Mouse (Mus musculus) heart, adult 9 months (tissue): ENCODE measurements at regions not wholly inside any gene's neighbourhood (a gene's known extent, or its start where the extent isn't known, plus 50 kb on each side); places are given as distances from the start of the nearest gene placed in this dataset.

Experiments
- DNase-seq, 2 experiments: peaks; one replicate each; pipeline ENCODE4 v3.0.0; 2022; ENCODE audit warnings: low spot score in 2 of 2

DNA sequence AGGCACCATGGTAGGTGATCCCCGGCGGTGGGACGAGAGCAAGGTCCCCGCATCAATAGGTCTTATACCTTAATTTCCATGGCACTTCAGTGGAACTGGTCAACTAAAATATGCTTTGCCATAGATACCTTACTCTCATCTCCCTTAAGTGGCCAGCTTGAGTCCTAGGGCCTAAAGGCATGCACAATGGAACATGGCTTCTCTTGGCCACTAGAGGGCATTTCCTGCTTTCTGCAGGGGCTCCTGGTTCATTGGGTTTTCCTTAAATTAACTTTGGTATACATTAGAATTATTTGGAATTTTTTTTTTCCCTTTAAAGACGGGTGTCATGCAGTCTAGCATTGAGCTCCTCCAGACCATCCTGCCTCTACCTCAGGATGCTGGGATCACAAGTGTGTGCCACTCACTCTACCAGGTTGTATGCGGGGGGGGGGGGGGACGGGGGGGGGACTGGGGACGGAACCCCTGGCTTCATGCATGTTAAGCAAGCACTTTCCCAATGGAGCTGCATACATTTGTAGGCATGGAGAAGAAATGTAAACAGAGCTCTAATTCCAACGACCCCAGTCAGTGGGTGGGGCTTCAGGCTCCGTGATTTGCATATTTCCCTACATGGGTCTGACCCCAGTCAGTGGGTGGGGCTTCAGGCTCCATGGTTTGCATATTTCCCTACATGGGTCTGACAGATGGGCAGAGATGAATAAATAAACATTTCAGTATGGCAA lies 113.4 kb upstream of the Cpm start:
- DNase-seq, result no peak

DNA sequence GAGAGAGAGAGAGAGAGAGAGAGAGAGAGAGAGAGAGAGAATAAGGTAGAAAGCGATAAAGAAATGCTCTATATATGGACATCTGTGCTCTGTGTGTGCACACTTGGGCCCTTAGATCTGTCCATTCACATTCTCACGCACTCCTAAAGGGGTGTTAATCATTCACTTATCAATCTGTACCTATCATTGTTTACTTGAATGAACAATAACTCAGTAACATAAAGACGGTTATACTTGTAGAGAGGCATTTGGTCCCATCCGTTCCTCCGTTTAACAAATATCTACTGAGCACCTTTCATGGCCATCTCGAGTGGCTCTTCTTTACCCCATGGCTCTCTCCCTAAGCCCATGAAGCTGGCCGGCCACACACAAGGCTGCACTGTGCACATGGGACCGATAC lies 114.3 kb upstream of the Cpm start:
- DNase-seq, result no peak

DNA sequence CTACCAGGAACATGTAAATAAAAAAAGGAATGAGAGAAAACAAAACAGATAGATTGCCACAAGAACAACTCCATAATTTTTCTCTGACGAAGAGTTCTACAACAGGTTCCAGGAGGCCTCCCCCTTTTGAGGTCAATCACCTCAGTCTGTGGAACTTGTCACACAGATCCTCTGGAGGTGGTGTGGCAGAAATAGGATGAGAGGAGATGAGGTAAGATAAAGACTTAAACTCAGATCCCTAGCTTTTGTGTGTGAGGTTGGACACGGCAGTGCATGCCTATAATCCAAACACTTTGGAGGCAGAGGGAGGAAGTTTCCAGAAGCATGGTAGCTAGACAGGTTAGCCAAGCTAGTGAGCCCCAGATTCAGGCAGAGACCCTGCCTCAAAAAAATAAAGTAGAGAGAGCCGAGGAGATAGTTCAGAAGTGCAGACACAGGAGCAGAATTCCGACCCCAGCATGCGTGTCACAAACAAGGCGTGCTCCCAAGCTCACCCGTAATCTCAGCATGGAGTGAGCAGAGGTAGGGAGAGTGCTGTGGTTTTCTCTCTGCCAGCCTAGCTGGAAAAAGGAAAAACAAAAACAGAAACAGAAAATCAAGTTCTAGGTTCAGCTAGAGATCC lies 115.3 kb upstream of the Cpm start:
- no peak for DNase-seq

DNA sequence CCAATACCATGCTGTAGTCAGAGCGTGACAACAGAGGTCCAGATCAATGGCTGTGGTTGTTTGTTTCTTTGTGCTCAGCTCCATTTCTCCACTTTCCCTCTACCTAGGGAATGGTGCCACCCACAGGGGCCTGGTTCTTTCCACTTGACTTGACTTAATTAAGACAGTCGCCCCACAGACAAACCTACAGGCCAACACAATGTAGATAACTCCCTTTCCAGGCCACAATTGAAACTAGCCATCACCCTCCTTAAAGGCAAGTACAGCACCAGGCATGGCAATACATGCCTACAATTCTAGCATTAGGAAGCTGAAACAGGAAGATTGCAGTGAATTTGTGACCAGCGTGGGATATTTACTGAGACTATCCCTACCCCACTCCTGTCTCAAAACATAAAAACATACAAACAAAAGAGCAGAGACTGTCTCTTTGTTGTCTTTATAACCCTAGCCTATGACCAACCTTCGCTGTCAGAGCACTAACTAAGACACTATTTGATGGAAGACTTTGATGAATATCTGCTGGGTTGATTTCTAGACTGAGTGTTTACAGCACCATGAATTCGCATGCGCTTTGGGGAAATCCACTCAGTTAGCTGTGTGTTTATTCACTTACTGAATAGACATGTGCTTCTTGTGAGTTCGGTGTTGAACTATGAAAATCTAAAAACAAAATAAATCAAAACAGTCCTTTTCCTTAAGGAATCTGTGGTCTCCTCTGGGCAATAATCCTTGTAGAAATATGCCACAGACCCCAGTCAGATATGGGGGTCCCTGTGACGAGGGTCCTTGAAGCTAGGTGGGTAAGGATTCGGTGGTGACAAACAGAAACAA lies 116.7 kb upstream of the Cpm start:
- DNase-seq, result no peak

DNA sequence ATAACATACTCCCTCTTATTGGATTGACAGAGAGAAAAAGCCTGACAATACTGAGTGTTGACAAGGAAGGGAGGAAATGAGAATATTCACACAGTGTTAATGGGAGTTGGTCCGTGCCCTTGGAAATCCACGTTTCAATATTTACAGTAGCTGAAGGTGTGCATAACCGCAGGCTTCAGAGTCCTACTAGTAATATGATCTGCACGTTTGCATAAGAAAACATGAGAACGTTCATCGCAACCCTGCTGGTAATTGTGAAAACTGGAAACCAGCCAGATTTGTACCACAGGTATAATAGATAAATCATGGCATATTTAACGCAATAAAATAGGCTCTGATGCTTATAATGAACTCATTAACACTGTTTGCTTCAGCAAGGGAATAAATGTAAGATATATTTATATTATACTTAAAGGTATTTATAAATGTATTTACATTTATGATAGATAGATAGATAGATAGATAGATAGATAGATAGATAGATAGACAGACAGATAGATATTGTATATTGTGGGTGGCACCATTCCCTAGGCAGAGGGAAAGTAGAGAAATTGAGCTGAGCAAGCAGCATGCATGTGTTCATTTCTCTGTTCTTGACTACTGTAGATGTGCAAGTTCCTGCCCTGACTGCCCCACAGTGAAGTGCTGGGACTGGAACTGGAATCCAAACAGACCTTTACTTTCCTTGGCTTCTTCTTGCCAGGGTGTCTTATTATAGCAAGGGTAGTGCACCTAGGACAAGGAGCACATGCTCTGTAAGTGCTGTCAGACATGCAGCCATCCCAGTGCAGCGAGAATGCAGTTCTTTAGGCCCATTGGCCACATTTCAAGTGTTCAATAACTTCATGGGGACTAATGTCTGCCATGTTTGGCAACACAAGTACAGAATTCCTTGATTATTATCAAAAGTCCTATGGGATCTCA lies 117.6 kb upstream of the Cpm start:
- no peak for DNase-seq

DNA sequence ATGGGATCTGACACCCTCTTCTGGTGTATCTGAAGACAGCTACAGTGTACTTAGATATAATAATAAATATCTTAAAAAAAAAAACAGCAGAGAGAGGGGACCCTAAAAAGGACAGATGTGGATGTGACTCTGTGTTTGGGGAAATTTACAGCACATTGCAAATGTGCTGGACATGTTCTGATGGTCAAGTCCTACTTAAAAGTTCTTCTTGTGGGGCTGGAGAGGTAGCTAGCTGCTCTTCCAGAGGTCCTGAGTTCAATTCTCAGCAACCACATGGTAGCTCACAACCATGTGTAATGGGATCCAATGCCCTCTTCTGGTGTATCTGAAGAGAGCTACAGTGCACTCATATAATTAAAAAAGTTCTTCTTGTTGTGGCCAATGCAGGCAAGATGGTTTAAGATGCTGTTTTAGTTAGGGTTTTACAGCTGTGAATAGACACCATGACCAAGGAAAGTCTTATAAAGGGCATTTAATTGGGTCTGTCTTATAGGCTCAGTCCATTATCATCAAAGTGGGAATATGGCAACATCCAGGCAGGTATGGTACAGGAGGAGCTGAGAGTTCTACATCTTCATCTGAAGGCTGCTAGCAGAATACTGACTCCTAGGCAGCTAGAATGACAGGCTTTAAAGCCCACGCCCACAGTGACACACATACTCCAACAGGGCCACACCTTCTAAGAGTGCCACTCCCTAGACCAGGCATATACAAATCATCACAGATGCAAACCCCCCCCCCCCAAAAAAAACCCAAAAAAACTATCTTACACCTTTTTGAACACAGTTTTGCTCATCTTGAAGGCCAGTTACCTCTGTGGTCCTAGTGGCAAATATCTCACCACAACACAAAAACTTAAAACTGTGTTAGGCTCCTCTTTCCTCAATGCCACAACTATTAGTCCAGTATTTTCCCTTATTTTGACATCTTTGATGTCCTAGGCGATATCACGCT lies 118.5 kb upstream of the Cpm start:
- DNase-seq, result no peak

DNA sequence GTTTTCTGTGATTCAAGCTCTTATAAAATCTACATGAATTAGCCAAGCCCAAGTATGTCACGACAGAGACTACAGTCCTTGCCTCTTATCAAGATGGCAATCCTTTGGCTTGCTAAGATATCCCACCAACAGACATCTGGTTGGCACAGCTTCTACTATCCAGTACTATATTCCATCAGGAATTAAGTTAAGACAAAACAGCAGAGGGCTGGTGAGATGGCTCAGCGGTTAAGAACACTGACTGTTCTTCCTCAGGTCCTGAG lies 119.1 kb upstream of the Cpm start:
- DNase-seq, result no peak

DNA sequence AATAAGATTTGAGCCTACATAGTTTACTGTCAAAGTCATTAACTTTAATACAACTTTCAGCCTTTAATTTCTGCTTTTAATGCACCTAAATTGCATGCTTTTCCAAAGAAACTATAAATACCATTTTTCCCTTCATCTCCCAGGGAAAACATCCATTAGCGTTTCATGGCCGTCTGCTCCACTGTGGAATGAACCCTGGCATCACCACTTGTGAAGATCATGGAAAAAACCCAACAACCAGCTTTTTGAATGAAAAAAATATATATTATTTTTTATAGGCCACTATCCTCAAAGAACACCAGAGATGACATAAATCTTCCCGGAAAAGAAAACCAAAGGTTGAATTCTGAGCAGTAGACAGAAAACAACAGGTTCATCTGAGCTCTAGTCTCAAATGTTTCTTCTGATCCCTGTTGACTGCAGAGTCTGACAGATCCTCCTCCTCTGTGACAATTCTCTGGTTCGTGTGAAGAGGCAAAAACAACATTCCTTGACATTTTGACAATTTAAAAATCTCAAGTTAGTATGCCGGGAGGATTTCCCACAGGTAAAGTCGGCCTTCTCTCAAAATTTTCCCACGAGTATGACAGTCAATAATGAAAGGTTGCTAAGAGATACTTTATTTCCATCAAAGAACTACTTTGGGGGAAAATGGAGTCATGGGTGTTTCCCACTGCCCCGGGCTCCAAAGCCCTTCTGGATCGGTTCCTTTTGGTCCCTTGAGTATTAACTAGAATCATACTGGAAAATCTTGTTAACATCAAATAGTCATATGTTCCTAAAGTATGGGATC lies 119.7 kb upstream of the Cpm start:
- DNase-seq, result no peak

DNA sequence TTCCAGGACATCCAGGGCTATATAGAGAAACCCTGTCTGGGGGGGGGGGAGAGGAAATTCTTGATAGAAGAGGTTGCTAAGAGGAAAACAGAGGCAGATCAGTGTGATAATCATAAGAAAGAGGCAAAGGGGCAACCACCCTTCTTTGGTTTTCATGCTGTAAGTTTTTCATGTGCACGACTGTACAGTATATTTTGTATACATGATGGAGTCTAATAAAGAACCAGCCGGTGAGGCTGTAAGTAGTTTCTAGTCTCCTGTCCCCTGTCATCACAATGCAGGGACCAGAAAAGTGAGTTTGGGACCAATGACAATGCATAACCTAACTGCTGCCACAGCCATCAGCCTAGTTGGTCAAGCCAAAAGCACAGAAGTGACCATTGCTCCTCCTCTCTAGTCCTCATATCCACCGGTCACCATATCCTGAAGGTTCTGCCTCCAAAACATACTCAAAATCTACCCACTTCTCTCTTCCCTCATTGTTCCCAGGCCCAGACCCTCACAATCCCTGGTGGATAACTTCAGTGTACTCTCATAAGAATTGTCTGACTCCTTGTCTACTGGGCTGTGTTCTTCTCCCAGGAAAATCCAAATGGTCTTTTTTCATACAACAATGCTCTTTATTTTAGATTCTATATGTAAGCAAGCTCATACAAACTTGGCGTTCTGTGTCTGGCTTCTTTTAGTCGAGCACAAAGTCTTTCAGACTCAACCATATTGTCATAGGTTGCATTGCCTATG lies 122.9 kb upstream of the Cpm start:
- DNase-seq, result no peak

DNA sequence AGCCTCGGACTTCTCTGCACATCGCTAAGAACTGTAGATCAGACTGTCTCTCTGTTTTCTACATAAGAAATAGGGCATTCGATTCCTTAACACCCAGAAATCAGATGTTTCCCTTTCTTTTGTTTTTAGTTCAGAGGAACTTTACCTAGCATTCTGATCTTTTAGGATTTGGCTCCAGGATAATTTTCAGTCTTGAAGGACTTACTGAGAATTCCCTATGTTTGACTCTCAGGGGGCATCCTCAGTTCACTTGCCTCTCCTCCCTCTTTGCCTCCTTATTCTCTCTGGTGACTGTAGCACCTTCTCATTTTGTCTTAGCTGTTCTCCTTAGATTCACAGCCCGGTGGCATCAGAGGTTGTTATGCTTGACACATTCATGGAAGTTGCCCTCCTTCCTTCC lies 123.8 kb upstream of the Cpm start:
- no peak for DNase-seq

DNA sequence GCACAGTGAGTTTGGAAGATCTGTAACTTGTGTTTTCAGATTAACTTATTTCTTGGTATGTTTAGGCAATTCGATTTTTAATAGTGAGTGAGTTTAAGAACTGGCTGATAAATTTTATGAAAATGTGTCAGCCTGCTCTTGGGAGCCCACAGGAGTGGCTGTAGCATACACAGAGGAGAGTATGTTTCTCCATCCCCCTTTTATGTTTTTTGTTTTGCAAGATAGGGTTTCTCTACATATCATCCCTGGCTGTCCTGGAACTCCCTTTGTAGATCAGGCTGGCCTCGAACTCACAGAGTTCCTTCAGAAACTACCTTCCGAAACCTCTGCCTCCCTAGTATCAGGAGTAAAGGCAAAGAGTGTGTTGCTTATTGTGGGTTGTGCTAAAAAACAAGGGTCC lies 124.2 kb upstream of the Cpm start:
- DNase-seq, result no peak

DNA sequence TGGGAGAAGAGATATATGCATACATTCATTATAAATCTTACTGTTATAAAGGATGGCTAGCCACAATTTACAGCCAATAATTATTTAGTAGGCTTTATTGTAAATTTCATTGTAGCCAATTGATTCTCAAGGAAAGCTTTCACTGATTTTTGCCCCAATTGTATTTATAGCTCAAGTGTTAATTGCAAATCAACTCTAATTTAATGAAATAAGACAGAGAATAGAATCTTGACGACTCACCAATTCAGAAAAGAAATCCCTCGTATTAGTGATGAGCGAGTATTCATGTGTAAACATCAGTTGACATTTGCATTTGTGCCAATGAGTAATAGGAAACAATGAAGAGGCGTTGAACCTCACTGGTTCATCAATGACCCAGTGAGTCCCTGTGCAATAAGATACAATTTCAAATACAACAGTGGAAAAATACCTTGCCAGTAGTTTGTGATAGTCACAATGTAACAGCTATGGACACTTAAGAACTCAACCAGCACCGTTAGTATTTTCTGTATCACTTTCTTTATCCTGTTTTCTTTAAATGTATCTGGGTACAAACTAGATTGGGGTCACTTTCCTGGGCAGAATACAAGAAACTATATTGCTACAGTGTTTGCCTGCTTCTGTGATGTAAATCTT lies 124.6 kb upstream of the Cpsf6 start:
- no peak for DNase-seq

DNA sequence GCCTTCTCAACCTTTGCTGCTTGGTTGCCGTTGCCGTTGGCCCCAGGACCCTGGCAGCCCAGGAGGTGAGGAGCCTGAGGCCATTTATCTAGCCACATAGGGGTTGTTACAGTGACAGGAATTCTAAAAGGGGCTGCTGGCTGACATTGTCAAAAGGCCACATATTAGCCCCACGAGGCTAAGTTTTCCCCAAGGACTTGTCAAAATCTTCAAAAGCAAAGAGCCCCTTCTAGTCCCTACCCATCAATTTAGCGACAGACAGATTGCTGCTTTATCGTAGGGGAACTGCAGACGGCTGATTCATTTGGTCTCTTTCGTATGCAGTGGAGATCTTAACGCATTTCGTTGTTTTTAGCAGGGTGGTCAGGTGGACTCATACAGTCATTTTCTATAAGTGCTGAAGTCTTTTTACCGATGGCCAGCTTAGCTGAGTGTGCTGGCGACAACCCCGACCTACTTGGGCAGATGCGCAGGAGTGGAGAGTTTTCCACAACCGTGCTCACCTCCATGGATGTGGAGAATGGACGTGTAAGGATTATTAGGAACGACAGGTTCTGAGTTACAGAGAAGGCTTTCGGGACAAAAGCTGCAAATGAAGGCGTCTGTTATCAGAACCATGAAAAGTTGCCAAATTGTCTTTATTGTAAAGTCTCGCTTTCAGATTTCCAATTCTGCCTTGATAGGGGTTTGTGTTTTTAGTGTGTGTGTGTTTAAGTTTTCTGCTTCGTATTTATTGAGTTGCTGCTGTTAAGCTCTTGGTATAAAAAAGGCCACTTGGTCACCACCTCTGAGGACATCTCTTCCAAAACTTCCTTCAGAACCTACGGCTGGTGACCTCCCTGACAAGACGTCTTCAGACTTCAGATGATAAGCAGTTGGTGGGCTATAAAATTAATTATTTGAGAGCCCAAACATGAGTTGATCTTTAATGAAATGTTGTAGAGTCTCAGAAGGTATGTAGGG lies 123.7 kb upstream of the Cpsf6 start:
- DNase-seq, result no peak

DNA sequence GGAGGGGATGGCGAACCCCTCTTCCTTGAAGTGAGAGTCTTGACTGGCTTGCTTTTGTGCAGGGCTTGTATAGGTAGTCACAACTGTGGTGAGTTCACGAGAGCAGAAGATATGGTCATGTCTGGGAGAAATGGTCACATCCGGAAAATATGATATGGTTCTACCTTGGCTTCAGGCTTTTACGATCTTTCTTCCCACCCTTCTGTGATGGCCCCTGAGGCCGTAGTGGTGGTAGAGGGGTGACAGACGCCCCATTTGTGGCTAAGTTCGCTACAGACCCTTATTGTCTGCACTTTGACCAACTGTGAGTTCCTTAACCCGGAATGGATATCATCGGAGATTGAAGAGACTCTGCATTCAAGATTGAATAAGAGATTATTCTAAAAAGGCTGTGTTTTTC lies 122.9 kb upstream of the Cpsf6 start:
- no peak for DNase-seq

DNA sequence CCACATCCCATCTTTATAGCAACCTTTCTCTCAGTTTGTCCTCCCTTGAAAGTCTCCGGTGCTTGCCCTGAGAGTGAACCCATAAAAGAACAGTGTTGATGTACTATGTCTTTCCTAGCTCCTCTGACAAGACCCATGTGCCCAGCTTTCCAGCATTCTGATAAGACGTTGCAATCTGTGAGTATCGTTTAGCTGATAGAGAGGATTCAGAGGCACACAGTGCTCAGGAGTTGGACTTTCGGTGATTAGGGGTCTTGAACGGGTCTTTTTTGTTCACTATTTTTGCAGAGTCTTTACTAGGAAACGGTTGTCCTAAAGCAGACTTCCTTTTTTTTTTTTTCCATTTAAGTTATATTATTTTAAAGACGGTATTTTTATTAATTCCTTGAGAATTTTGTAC lies 122.3 kb upstream of the Cpsf6 start:
- DNase-seq, result no peak

DNA sequence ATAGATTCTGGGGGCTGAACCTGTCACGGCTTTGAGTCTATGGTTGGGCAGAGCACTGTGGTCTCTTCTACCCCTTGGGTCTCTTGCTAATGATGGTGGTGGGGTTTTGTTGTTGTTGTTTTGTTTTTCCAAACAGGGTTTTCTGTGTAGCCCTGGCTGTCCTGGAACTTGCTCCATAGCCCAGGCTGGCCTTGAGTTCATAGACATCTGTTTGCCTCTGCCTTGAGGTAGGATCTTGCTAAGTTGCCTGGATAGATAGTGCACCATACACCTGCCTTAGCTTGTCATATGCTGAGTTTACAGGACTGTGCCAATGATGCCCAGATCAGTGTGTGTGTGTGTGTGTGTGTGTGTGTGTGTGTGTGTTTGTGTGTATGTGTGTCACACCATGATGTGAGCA lies 121.6 kb upstream of the Cpsf6 start:
- no peak for DNase-seq

DNA sequence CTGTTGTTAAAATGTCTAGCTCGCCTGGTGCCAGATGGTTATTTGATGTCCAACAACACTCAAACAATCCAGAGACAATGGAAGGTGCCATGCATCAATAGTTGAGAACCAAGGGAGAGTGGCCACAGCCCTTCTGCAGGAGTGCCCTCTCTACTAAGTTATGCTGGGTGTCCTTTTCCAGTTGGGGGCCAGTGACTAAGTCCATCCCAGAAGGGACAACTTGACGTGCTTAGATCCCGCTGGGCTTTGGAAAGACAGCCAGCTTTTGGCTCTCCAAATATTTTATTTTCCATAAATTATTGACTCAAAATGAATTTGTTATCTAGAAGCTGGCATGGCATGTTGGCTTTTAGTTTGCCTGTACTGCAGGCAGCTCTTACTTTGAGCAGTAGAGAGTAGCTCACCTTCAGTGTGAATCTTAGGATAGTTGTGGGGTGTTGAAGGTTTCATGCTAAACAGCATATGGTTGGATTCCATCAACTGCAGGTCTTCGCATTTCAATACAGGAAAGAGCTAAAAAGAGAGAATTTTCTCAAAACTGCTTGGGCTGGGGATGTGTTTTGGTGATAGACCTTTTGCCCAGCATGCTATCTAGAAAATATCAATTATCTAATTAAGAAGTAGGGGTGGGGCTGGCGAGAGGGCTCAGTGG lies 120.8 kb upstream of the Cpsf6 start:
- no peak for DNase-seq
